Mouse (Mus musculus) heart, postnatal 36 days (tissue): Measurements from ENCODE around the gene Ccr1l1. TPM values are rescaled to one million over a fixed set of nuclear protein-coding genes. Genes with fewer than 3 reads are reported as not detected.

Experiments
- DNase-seq, 2 experiments: peaks; one replicate each; pipeline ENCODE4 v3.0.0; 2021 to 2022
- intact Hi-C: fragments of 180-260 bp; cut with DNase I; formaldehyde crosslinking; loops from one replicate; pipeline ENCODE4 v1.15.1; 2025
- total RNA-seq, 2 experiments: library from RNA; stranded (reverse); gene quantifications; 2 replicates each; pipeline ENCODE4 v1.2.3; 2021

Gene Ccr1l1
- total RNA-seq, 2 experiments from 2014 or later = not detected

DNA sequence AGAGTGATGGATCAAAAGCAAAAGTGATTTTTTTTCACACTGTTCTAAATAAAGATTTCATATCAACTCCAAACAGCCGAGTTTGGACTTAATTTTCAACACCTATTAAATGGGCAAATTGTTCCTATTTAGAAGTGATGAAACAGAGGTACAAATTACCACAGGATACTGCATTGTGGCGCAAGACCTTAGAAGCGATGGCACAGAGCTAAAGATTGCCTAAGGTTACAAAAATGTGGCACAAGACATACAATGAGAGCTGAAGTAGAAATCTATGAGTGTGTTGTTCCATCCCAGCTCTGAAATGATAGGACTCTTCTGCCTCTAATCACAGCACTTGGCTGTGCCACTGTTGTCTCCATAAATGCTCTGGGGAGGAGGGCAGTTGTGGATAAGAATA lies 13.4 kb downstream of the Ccr1l1 start:
- no peak for DNase-seq
- intact Hi-C loops = no loop called here

GRCm38 (mm10) chr9:123960161-123960560 lies 18.0 kb downstream of the Ccr1l1 start:
- no peak for DNase-seq
- intact Hi-C loops = no loop called here

GRCm38 (mm10) chr9:123957911-123958413 lies 20.2 kb downstream of the Ccr1l1 start:
- intact Hi-C loops = no loop called here
- no peak for DNase-seq

DNA sequence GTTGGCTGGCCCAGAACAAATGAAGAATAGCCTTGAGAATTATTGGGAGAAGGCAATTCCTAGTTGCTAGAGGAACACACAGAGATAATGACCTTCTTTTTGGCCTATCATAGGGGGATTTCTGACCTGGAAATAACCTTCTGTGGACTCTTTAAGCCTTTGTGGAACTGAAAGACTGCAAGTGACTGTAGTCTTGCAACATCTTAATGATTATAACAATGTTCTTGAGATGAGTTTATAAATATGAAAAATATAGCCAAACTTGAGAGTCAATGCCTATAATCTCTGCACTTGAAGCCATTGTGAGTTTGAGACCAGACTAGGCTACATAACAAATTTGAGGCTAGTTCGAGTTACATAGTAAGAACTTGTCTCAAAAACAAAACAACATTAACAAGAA lies 21.3 kb downstream of the Ccr1l1 start:
- intact Hi-C loops = no loop called here
- no peak for DNase-seq

GRCm38 (mm10) chr9:123953551-123953950 lies 24.7 kb downstream of the Ccr1l1 start:
- intact Hi-C loops = no loop called here
- no peak for DNase-seq

GRCm38 (mm10) chr9:123951176-123951575 lies 27.0 kb downstream of the Ccr1l1 start:
- intact Hi-C loops = no loop called here
- no peak for DNase-seq

DNA sequence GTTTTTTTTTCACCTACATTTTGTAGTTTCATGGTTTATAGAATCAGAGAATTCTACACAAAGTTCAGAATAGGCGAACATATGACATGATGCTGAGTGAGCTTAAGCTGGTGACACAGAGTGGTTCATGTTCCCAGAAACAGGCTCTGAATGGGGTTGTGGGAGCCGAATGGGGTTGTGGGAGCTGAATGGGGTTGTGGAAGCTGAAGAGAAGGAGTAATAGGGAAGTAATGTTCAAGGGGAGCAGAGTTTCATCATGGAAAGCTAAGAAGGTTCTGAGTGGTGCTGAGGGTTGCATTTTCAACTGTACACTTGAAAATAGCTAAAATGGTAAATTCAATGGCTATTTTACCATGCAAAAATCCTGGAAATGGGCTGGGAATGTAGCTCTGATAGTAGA lies 28.8 kb downstream of the Ccr1l1 start:
- no peak for DNase-seq
- intact Hi-C loops = no loop called here

- no peak for DNase-seq
- intact Hi-C loops = no loop called here
These were observed 30.4 kb downstream of the Ccr1l1 start for GRCm38 (mm10) chr9:123947815-123948214.

DNA sequence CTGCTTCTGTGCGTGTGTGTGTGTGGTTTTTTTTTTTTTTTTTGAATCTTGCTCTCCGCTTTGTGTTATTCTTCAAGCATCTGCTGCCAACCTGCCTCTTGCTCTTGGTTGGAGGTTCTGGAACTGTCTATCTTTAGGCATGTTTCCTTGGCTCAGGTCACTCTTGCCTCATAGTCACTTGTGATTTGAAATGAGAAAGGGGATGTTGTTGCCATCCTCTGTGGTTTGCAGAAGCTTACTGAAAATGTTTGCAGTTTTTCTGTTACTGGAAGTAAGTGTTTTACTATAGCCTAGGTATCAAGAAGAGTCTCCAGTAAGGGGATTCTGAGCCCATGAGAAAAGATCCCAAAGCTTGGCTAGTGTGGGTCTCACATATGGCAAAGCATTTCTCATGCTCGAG lies 36.2 kb downstream of the Ccr1l1 start:
- intact Hi-C loops = no loop called here
- DNase-seq = no peak

GRCm38 (mm10) chr9:123941316-123941715 lies 36.9 kb downstream of the Ccr1l1 start:
- DNase-seq = no peak
- intact Hi-C loops = no loop called here

- intact Hi-C loops = no loop called here
- DNase-seq = no peak
These were observed 37.6 kb downstream of the Ccr1l1 start for GRCm38 (mm10) chr9:123940628-123941027.

- no peak for DNase-seq
- intact Hi-C loops = no loop called here
These were observed 38.0 kb downstream of the Ccr1l1 start for GRCm38 (mm10) chr9:123940168-123940567.

- DNase-seq = no peak
- intact Hi-C loops = no loop called here
These were observed 40.2 kb downstream of the Ccr1l1 start for GRCm38 (mm10) chr9:123937989-123938388.

- DNase-seq = no peak
- intact Hi-C loops = no loop called here
These were observed 41.5 kb downstream of the Ccr1l1 start for GRCm38 (mm10) chr9:123936604-123937280.

DNA sequence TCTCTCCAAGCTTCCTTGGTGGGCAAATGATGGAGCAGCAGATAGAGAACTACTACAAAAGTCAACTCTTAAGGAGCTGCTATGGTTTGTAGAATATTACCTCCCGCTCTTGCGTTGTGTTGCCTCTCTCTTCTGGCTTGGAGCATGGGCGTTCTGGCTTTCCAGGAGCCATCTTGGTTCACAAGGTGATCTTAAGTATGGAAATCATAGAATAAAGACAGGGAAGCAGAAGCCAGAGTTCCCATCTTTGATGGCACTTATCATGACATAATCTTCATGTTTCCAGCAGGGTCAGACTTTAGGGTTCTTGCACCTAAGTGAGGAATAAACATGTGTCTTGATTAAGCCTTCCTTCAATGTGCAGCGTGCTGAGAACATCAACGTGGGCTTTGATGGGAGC lies 42.4 kb downstream of the Ccr1l1 start:
- DNase-seq = no peak
- intact Hi-C loops = no loop called here

DNA sequence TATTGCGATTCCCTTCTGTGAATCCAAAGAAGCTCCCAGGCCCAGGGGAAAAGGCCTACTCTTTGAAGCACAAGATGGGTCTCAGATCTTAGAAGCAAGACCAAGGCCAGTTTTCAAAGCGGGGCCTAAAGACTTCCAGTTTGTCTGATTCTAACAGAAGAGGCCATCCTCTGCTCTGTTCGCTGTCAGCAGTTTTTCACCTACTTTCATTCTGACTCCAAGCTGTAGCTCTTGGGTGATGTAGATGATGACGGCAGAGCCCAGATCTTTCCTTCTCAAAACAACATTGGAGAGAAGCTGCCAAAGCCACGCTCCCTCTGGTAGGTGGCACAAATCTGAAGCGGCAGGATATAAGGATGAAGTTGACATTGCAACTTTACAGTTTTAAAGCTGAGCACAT lies 42.9 kb downstream of the Ccr1l1 start:
- intact Hi-C loops = no loop called here
- DNase-seq = no peak

DNA sequence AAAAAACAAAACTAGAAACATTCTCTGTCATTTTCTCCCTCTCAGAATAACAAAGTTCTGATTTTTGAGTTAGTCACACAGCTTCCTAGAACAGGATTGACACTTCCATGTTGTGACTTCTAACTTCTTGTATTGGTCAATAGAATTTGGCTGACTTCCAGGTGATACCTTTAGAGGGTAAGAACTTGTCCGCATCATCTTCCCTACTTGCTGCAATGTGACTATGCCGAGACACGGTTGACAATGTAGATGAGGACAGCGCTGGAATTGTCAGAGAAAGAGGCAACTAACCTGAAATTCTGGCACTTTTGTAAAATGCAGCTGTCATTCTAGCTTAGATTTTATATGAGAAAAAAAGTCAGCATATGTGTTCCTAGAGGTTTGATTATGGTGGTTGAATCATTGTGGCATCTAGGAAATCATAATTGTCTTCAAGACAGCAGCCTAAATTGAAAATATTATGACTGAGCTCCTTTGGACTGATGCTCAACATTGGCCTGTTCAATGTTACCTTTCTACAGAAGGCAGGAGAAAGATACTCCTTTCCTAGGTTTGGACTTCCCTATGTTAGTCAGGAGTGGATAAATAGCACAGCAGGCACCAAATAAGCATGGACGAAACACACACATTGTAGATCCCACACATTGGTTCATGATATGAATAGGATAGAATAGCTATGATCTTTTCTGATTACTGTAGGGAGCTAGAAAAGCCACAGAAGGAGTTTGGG lies 44.3 kb downstream of the Ccr1l1 start:
- DNase-seq = no peak
- intact Hi-C loops = no loop called here

DNA sequence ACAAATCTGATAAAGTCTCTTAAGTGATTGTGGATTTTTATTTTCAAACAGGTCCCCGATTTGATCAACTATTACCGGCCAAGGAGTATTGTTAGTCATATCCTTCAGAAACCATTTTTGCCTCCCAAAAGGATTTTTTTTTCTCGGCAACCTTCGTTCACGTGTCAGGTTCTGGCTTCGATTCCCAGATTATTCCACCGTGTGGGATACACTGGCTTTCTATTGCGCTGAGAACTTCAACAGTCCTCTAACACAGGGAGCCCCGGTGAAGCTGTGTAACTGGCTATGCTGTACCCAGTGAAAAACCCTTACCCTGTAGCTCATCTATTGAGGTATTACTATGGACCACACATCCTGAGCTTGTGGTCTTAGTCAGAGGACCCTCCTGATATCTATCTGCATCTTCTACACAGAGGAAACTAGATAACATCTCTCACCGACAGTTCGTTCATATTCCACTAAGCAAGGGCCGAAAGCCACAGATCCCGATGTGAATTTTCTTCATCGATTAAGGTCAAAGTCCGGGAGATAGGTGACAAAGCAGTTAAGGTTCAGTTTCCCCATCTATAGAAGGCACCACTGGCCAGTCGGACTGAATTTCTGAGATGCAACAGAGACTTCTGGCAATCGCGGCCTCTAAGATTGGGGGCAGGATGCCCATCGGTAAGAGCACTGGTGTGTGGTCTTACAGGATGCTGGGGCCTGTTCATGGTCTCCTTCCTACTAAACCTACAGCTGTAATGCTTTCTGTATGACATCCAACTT lies 45.1 kb downstream of the Ccr1l1 start:
- intact Hi-C loops = no loop called here
- DNase-seq = no peak

GRCm38 (mm10) chr9:123931761-123932700 lies 46.2 kb downstream of the Ccr1l1 start:
- no peak for DNase-seq
- intact Hi-C loops = no loop called here

DNA sequence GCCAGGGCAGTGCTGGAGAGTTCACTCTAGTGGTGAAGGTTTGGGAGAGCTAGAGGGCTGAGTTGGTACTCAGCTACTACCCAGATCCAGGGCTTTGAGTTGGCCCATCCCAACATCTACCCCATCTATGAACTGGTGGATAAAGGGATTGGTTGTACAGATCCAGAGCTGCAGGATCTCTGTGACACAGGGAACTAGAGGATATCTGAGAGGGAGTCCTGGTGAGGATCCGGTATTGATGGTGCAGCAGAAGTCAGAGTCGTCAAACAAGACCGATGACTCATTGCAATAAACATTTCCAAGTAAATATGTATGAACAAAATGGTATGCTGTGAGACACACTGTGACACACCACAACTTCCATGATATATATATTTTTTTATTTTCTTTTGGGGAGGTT lies 47.3 kb downstream of the Ccr1l1 start:
- no peak for DNase-seq

More for the DNA sequence above, 47.3 kb downstream of the Ccr1l1 start:
- intact Hi-C loops = no loop called here
